Mouse (Mus musculus) forebrain, postnatal 0 days (tissue): ENCODE data around the gene Fam160a2. TPM values are rescaled to one million over a fixed set of nuclear protein-coding genes. Genes with fewer than 3 reads are reported as not detected.

Experiments used
- ATAC-seq: fragments of 200-750 bp; cut with Nextera tagmentation; 2 replicates; pipeline ENCODE4 v1.8.0; 2017; ENCODE audit warnings: mild to moderate bottlenecking, moderate library complexity
- DNase-seq: peaks from one replicate; pipeline ENCODE4 v3.0.0-alpha.2; 2015
- H3K27ac ChIP-seq: fragments of 300-500 bp; sonication (generic); 2 replicates; pipeline ENCODE4 v1.5.1; 2014; ENCODE audit warnings: low read depth, mild to moderate bottlenecking, antibody characterized with exemption, low read length, moderate library complexity, mixed read lengths
- H3K27me3 ChIP-seq: fragments of 300-500 bp; sonication (generic); 2 replicates; pipeline ENCODE4 v1.6.1; 2014; ENCODE audit warnings: mild to moderate bottlenecking, low read length, mixed read lengths; ENCODE audit not compliant: insufficient read depth
- H3K36me3 ChIP-seq: fragments of 300-500 bp; sonication (generic); 2 replicates; pipeline ENCODE4 v1.6.1; 2014; ENCODE audit warnings: mild to moderate bottlenecking, moderate library complexity; ENCODE audit not compliant: insufficient read depth
- H3K4me1 ChIP-seq: fragments of 300-500 bp; sonication (generic); 2 replicates; pipeline ENCODE4 v1.6.1; 2014; ENCODE audit warnings: antibody characterized with exemption; ENCODE audit not compliant: insufficient read depth
- H3K4me2 ChIP-seq: fragments of 300-500 bp; sonication (generic); 2 replicates; pipeline ENCODE4 v1.6.1; 2014; ENCODE audit warnings: low read depth, mild to moderate bottlenecking, moderate library complexity
- H3K4me3 ChIP-seq: fragments of 300-500 bp; sonication (generic); 2 replicates; pipeline ENCODE4 v1.5.1; 2014; ENCODE audit warnings: low read depth, low read length, mixed read lengths
- H3K9ac ChIP-seq: fragments of 300-500 bp; sonication (generic); 2 replicates; pipeline ENCODE4 v1.6.1; 2014; ENCODE audit warnings: mild to moderate bottlenecking
- H3K9me3 ChIP-seq: fragments of 300-500 bp; sonication (generic); 2 replicates; pipeline ENCODE4 v1.6.1; 2016; ENCODE audit warnings: low read length
- CTCF ChIP-seq: sonication (generic); IDR thresholded peaks from 2 replicates; pipeline ENCODE4 v1.5.1; 2016; ENCODE audit warnings: antibody characterized with exemption, control low read depth, low read depth
- WGBS: fragments of 180-500 bp; shearing (Covaris S2); extraction: QIAGEN DNeasy Blood & Tissue Kit; methylation state at CpG from one replicate; pipeline ENCODE4 v1.1.7; 2014; 5-methylcytosine and 5-hydroxymethylcytosine counted together
- polyA plus RNA-seq: library from polyadenylated mRNA; unstranded; fragments of >200 nt; fragmentation: Nextera tagmentation; extraction: Ambion mirVana; gene quantifications from 2 replicates; pipeline ENCODE4 v1.2.1, GENCODE M21; 2015
- total RNA-seq: library from RNA; depleted of rRNA; stranded (reverse); fragments of >200 nt; gene quantifications from 2 replicates; pipeline ENCODE4 v1.2.3, GENCODE M21; 2014

Gene Fam160a2
- total and polyA plus RNA-seq, 2 experiments from 2014 or later: 36.9 to 42.1 TPM

- Histone ChIP-seq H3K27ac (no peak overlapping the region), H3K27me3 (no peaks in the 10 kb centered on the region; the same call in 1 of the 2 replicates), H3K4me1 (no peaks in the 10 kb centered on the region), H3K4me2 (peak overlapping the region; percentile 90), H3K4me3 (peak overlapping the region; percentile 53), H3K9ac (peak overlapping the region; percentile 58), H3K9me3 (no peaks in the 10 kb centered on the region), H3K36me3 (no peaks in the 10 kb centered on the region)
- no peak for TF ChIP-seq CTCF
- DNase-seq: peak; percentile 20
- WGBS: 6% methylated on average over 11 of the region's 11 CpGs
- ATAC-seq: peak; percentile 37
Measured at GRCm38 (mm10) chr7:105426051-105426450, 26.2 kb upstream of the Fam160a2 start.

DNA sequence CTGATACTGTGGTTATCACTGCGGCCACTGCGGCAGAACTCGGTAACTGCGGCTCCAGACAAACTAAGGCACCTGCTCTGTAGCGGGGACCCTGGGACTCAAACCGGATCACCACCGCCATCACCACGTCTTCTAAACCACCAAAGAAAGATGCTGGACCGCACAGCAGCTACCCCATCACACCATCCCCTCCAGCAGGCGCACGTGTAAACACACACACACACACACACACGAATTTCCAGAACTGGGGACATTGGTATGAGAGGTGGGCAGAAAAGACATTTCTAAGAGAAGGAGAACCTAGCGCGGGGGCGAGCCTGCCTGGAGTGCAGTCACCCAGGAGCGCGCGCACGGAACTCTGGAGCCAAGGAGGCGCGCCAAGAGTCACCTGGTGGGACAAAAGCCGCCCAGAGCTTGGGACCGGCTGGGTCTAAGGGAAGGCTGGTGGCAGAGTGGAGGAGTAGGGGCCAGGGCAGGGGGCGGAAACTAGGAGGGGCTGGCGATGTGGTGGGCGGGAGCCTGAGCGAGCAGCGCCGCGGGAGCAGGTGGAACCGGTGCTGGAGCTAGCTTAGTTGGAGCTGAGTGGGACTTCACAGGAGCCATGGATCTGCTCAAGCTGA is 25.7 kb upstream of the Fam160a2 start, which contains the start of gene Cckbr:
Gene Cckbr (plus strand): TSS at position 308 of the 620 bp plus-strand sequence.
- Histone ChIP-seq H3K27ac (no peak within 1 kb of the TSS), H3K9me3 (no peaks in the 10 kb centered on the region), H3K4me3 (peak within 1 kb of the TSS; percentile 53), H3K36me3 (no peaks in the 10 kb centered on the region), H3K4me2 (peak within 1 kb of the TSS; percentile 90), H3K9ac (peak within 1 kb of the TSS; percentile 58), H3K27me3 (no peaks in the 10 kb centered on the region; the same call in 1 of the 2 replicates), H3K4me1 (no peaks in the 10 kb centered on the region)
- DNase-seq (peak; percentile 47), ATAC-seq (peak; percentile 77)
- 2% methylated on average over 31 of the region's 31 CpGs for WGBS
- TF ChIP-seq CTCF: no peak

DNA sequence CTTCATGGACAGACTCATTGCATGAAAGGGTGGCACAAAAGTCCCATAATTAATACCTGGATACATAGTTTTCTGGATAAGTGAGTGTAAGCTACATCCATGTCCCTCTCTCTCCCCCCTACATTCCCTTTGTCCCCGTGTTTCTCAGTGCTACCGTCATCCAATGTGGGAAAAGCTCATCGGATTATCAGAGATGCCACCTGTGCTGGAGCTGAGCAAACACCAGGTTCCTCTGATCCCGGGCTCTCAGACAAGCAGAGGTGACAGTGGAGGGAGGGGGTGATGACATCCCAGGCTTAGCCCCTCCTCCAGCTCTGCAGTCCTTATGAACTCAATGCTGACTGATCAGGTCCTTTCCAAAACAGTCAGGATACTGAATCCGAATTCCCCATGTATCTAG is 24.5 kb upstream of the Fam160a2 start:
- Histone ChIP-seq H3K9me3 (no peaks in the 10 kb centered on the region), H3K4me2 (no peak overlapping the region), H3K27me3 (no peaks in the 10 kb centered on the region; the same call in 1 of the 2 replicates), H3K27ac (no peak overlapping the region), H3K4me1 (no peaks in the 10 kb centered on the region), H3K4me3 (no peak overlapping the region), H3K9ac (no peak overlapping the region), H3K36me3 (no peaks in the 10 kb centered on the region)
- no peak for TF ChIP-seq CTCF
- 36% methylated on average over 5 of the region's 5 CpGs for WGBS
- DNase-seq (no peak), ATAC-seq (no peak)

DNA sequence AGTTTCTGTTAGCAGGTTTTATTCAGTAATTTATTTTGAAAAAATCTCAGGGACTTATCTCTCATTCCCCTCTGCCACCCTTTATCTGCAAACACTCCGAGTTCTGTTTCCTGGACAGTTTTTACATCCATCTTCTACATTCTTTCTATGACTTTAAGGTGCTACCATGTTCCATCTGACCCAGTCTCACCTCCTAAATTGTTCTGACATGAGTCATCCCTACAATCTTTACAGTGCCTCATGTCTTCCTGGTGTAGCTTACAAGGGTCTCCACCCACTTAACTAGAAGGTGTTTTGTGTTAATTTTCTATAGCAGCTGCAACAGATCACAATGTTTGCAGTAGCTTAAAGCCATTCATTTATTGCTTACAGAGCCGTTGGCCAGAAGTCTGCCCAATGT is 21.0 kb upstream of the Fam160a2 start:
- H3K36me3 ChIP-seq: no peaks in the 10 kb centered on the region
- no peak for ATAC-seq
- 64% methylated on average over 2 of the region's 2 CpGs for WGBS

GRCm38 (mm10) chr7:105418106-105418505 is 18.3 kb upstream of the Fam160a2 start:
- Histone ChIP-seq H3K4me2 (no peak overlapping the region), H3K9me3 (no peaks in the 10 kb centered on the region), H3K9ac (no peak overlapping the region), H3K4me1 (no peaks in the 10 kb centered on the region), H3K27ac (peak overlapping the region; percentile 31; the same call in 1 of the 2 replicates), H3K27me3 (no peaks in the 10 kb centered on the region), H3K36me3 (no peaks in the 10 kb centered on the region), H3K4me3 (no peak overlapping the region)
- no peak for TF ChIP-seq CTCF
- ATAC-seq: peak; percentile 89
- WGBS: 69% methylated on average over 5 of the region's 5 CpGs
- DNase-seq: peak; percentile 27

More for the DNA sequence above, 21.0 kb upstream of the Fam160a2 start:
- Histone ChIP-seq H3K27ac (no peak overlapping the region), H3K27me3 (no peaks in the 10 kb centered on the region), H3K9me3 (no peaks in the 10 kb centered on the region), H3K4me2 (no peak overlapping the region), H3K4me1 (no peaks in the 10 kb centered on the region), H3K4me3 (no peak overlapping the region), H3K9ac (no peak overlapping the region)
- no peak for DNase-seq
- no peak for TF ChIP-seq CTCF

GRCm38 (mm10) chr7:105416529-105416928 is 16.7 kb upstream of the Fam160a2 start:
- Histone ChIP-seq H3K9me3 (no peaks in the 10 kb centered on the region), H3K4me3 (no peak overlapping the region), H3K36me3 (no peaks in the 10 kb centered on the region), H3K9ac (no peak overlapping the region), H3K4me1 (no peaks in the 10 kb centered on the region), H3K4me2 (no peak overlapping the region), H3K27ac (no peak overlapping the region), H3K27me3 (no peaks in the 10 kb centered on the region)
- 95% methylated on average over 7 of the region's 7 CpGs for WGBS
- DNase-seq (no peak), ATAC-seq (no peak)
- no peak for TF ChIP-seq CTCF

- H3K9me3 ChIP-seq: no peaks in the 10 kb centered on the region
- DNase-seq: no peak
- no peak overlapping the region for H3K9ac ChIP-seq
- H3K4me2 ChIP-seq: no peak overlapping the region
- no peak for ATAC-seq
- TF ChIP-seq CTCF: no peak
- no peak overlapping the region for H3K4me3 ChIP-seq
- H3K36me3 ChIP-seq: no peaks in the 10 kb centered on the region
- no peaks in the 10 kb centered on the region for H3K27me3 ChIP-seq
- WGBS: 51% methylated on average over 6 of the region's 6 CpGs
- no peak overlapping the region for H3K27ac ChIP-seq
- H3K4me1 ChIP-seq: no peaks in the 10 kb centered on the region
Measured at GRCm38 (mm10) chr7:105414385-105414784, 14.5 kb upstream of the Fam160a2 start.
